Mouse (Mus musculus) heart, embryonic 16.5 days (tissue): Measurements from ENCODE around the gene Akr1c13. TPM values are rescaled to one million over a fixed set of nuclear protein-coding genes. Genes with fewer than 3 reads are reported as not detected.
"Not testable (repeated sequence)": the region's sequence is repeated elsewhere in the genome, so short reads cannot be mapped to it uniquely, and the experiment has no call there.

Experiments used
- ATAC-seq: fragments of 200-750 bp; cut with Nextera tagmentation; replicated peaks from 2 replicates; pipeline ENCODE4 v1.8.0; 2017; ENCODE audit warnings: moderate number of reproducible peaks; ENCODE audit not compliant: insufficient read depth, low FRiP score; ENCODE audit errors: extremely low read depth
- H3K27ac ChIP-seq: fragments of 300-500 bp; sonication (generic); 2 replicates; pipeline ENCODE4 v1.5.1; 2014; ENCODE audit warnings: mild to moderate bottlenecking, low read length, control low read depth, moderate library complexity
- H3K27me3 ChIP-seq: fragments of 300-500 bp; sonication (generic); 2 replicates; pipeline ENCODE4 v1.6.1; 2014; ENCODE audit warnings: low read length, mixed read lengths; ENCODE audit not compliant: control insufficient read depth, insufficient read depth
- H3K36me3 ChIP-seq: fragments of 300-500 bp; sonication (generic); 2 replicates; pipeline ENCODE4 v1.6.1; 2014; ENCODE audit not compliant: control insufficient read depth, insufficient read depth
- H3K4me1 ChIP-seq: fragments of 300-500 bp; sonication (generic); 2 replicates; pipeline ENCODE4 v1.6.1; 2014; ENCODE audit warnings: low read length, mixed read lengths; ENCODE audit not compliant: control insufficient read depth, insufficient read depth
- H3K4me2 ChIP-seq: fragments of 300-500 bp; sonication (generic); 2 replicates; pipeline ENCODE4 v1.6.1; 2014; ENCODE audit warnings: low read depth, mild to moderate bottlenecking, control low read depth, low read length
- H3K4me3 ChIP-seq: fragments of 300-500 bp; sonication (generic); 2 replicates; pipeline ENCODE4 v1.5.1; 2014; ENCODE audit warnings: mild to moderate bottlenecking, control low read depth, low read length
- H3K9ac ChIP-seq: fragments of 300-500 bp; sonication (generic); 2 replicates; pipeline ENCODE4 v1.6.1; 2014; ENCODE audit warnings: low read length, control low read depth
- H3K9me3 ChIP-seq: fragments of 300-500 bp; sonication (generic); replicated peaks from 2 replicates; pipeline ENCODE4 v1.6.1; 2016; ENCODE audit warnings: low read length; ENCODE audit not compliant: control insufficient read depth
- WGBS: fragments of 180-500 bp; shearing (Covaris S2); extraction: QIAGEN DNeasy Blood & Tissue Kit; methylation state at CpG from one replicate; pipeline ENCODE4 v1.1.7; 2014; 5-methylcytosine and 5-hydroxymethylcytosine counted together
- polyA plus RNA-seq: library from polyadenylated mRNA; unstranded; fragments of >200 nt; fragmentation: Nextera tagmentation; extraction: Ambion mirVana; gene quantifications from 2 replicates; pipeline ENCODE4 v1.2.1, GENCODE M21; 2015

Akr1c13 gene
- polyA plus RNA-seq, 1 experiment from 2014 or later = 30.7 TPM

DNA sequence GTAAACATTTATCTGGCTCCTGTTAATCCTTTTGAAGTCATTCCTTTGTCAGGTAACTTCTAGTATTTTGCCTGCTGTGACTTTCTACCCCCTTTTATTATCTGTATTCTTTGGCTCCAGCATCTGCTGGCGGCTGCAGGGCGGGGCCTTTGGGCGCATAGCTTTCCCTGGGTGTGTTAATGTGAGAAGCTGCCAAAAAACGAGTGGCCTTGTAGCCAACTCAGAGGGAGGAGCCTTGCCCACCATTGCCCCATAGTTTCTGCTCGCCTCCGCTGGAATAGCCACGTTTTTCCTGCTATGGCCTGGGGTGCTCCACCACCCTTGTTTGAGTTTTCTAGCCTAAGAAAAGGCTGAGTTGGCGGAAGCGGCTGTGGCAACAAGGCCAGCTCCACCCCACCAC, 7.8 kb upstream of the Akr1c13 start:
- Histone ChIP-seq H3K4me1 (no peaks in the 10 kb centered on the region), H3K9ac (no peak overlapping the region), H3K36me3 (no peaks in the 10 kb centered on the region), H3K27me3 (no peaks in the 10 kb centered on the region), H3K4me2 (0 out of 2 replicates have a peak overlapping the region, but pooled peaks have one; percentile 28), H3K4me3 (no peak overlapping the region), H3K27ac (no peak overlapping the region), H3K9me3 (no peaks in the 10 kb centered on the region; the same call in 1 of the 2 replicates)
- WGBS = 65% methylated on average over 9 of the region's 9 CpGs
- 0 out of 2 replicates have a peak, but pooled peaks have one; percentile 32 for ATAC-seq

DNA sequence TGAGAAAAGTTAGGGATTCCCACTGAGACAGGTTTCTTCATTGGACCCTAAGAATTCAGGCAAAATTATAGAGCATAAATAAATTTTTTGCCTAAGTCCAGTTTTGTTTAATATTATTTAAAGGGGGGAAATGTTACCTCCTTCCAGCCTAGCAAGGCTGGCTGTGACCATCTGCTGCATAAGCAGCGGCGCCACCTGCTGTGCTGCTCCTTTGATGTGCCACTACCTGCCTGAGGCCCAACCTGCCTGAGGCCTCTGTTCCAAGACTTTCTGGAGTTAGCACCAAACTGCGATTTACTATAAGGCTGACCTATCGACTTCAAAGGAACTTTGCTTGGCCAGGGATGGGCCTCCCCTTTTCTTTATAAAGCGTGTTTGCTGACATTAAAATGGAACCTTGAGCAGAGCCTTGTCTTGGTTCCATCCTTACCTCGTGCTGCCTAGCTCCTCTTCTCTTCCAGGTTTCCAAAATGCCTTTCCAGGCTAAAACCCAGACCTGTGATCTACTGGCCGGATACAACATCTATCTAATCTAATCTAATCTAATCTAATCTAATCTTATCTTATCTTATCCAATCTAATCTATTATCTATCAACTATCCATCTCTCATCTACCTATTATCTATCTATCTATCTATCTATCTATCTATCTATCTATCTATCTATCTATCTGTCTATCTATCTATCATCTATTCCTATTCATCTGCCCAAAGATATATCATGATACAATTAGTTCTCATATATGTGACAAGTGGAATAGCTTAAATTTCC, 4.1 kb upstream of the Akr1c13 start:
- not testable (repeated sequence) for H3K4me1 ChIP-seq, H3K36me3 ChIP-seq, H3K4me3 ChIP-seq, H3K9ac ChIP-seq, H3K9me3 ChIP-seq, H3K27ac ChIP-seq, H3K4me2 ChIP-seq, ATAC-seq, H3K27me3 ChIP-seq
- WGBS = 77% methylated on average over 7 of the region's 7 CpGs

DNA sequence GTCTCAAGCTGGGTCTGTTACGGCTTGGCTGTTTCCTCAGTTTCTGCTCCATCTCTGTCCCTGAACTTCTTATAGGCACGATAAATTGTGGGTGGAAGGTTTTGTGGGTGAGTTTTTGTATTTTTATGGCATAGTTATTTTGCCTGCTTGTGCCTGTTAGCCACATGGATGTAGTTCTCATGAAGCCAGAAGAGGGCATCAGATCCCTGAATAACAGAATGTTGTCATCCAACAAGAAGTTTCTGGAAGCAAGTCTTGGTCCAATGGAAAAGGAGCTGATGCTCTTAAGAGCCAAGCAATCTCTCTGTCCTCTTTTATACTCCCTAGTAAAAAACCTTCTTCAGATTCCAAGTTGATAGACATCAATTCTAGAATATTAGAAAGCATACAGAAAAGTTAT, 2.8 kb upstream of the Akr1c13 start:
- Histone ChIP-seq H3K4me2 (no peak overlapping the region), H3K36me3 (no peaks in the 10 kb centered on the region), H3K27me3 (no peaks in the 10 kb centered on the region), H3K4me1 (0 out of 2 replicates have a peak, but pooled peaks cover 2% of the 10 kb centered on the region), H3K9ac (no peak overlapping the region), H3K27ac (no peak overlapping the region), H3K9me3 (no peaks in the 10 kb centered on the region; the same call in 1 of the 2 replicates), H3K4me3 (no peak overlapping the region)
- WGBS = 74% methylated on average over 2 of the region's 2 CpGs
- no peak for ATAC-seq

DNA sequence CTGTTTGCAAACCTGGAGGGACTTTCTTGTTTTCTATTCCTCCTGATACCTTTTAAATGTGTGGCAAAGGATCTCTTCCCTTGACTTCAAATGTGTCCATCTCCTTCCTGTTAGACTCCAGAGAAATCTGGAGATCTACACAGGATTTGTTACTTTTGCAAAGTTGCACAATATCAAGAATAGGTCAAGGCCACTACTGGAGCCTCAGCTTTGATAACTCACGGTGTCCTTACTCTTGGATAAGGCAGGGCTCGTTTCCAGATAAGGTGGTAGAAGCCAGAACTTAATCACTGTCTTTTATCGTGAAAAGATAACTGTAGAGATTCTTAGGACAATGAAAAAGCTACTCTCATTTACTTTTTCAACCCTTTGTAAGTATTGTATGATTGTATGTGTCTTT, 1.6 kb downstream of the Akr1c13 start:
- Histone ChIP-seq H3K27me3 (no peaks in the 10 kb centered on the region), H3K27ac (no peak overlapping the region), H3K9me3 (no peaks in the 10 kb centered on the region), H3K4me2 (no peak overlapping the region), H3K4me3 (no peak overlapping the region), H3K4me1 (0 out of 2 replicates have a peak, but pooled peaks cover 2% of the 10 kb centered on the region), H3K9ac (no peak overlapping the region), H3K36me3 (no peaks in the 10 kb centered on the region)
- whole genome bisulfite sequencing = 35% methylated on average over 3 of the region's 3 CpGs
- ATAC-seq = no peak

DNA sequence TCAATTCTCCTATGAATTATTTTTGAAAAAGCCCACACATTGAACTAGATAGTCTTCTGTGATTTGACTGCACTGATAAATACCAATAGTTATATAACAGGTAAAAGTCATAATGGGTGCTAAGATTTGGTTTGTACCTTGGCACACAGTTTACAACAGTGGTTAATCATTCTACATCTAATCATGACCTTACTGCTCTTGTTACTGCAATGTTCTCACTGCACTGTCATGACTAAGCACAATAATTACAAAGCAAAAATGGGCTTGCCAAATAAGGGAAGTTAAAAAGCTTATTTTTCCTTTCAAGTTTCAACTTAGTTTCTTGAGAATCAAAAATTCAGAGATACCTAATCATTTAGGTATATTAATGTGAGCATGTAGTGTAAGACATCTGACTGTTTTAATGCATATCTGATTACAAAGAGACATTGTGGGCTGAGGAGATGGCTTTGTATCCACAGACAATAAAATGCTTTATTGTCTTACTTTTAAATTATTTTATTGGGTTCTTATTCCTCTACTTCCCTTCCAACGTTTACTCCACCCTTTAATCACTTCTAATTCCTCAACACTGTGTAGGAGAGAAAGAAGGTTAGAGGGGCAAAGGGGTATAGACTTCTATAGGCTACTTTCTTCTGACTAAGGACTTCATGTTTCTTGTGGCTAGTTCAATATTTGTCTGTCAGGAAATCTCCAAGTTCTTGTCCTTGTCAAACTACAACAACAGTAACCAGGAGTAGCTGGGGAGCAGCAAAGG, 15.4 kb downstream of the Akr1c13 start:
- Histone ChIP-seq H3K4me1 (no peaks in the 10 kb centered on the region), H3K27ac (no peak overlapping the region), H3K4me2 (no peak overlapping the region), H3K27me3 (no peaks in the 10 kb centered on the region), H3K36me3 (no peaks in the 10 kb centered on the region), H3K9ac (no peak overlapping the region), H3K9me3 (no peaks in the 10 kb centered on the region), H3K4me3 (no peak overlapping the region)
- WGBS = 22% methylated on average over 1 of the region's 1 CpGs
- no peak for ATAC-seq

DNA sequence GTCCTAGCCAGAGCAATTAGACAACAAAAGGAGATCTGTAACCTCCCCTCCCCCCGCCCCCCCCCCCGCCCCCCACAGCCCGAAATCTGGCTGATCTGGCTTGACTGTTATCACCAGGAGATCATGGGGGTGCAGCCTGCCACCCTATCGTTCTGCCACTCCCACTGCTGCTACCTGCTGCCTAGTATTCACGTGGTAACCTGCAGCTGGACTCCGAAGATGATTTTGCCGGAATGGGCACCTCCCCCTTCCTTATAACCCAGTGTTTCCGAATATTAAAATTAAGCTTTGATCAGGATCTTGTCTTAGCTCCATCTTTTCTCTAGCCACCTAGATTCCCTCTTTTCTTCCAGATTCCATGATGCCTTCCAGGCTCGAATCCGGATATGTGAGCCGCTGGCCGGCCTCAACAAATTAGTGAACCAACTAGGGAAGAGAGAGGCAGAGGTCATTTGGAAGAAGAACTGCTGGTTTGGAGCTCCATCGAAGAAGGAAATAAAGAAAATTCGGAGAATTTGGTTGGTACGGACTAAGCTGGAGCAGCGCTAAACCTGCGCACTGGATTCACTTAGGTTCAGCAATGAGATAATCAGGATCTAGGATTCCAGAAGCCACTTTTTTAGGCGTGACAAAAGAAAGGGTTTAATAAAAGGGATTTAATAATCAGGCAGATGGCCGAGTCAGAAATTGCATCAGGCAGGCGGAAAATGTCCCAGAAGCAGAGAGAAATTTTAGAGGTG, 20.8 kb downstream of the Akr1c13 start:
- Histone ChIP-seq H3K36me3 (no peaks in the 10 kb centered on the region), H3K4me3 (no peak overlapping the region), H3K27me3 (no peaks in the 10 kb centered on the region), H3K4me1 (no peaks in the 10 kb centered on the region), H3K9me3 (no peaks in the 10 kb centered on the region), H3K4me2 (no peak overlapping the region), H3K9ac (no peak overlapping the region), H3K27ac (no peak overlapping the region)
- 72% methylated on average over 20 of the region's 20 CpGs for WGBS
- no peak for ATAC-seq

DNA sequence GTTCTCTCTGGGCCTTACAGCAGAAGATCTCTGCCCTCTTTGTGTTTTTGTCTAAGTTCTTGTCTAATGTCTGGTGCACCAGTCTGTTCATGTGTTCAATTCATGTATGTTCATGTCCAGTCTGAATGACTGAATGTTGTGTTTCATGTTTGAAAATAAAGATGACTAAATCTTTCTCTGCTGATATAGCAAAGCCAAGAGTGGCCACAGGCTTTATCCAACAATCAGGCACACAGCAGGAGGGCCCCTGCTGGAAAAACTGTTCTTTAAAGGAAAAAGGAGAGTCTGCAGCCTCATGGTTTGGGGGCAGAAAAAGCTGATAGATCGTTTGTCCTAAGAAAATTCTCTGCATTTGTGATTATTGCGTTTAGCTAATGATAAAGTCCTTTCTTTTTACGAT, 21.4 kb downstream of the Akr1c13 start:
- Histone ChIP-seq H3K9ac (no peak overlapping the region), H3K4me1 (no peaks in the 10 kb centered on the region), H3K9me3 (no peaks in the 10 kb centered on the region), H3K27me3 (no peaks in the 10 kb centered on the region), H3K4me3 (no peak overlapping the region), H3K27ac (no peak overlapping the region), H3K4me2 (no peak overlapping the region), H3K36me3 (no peaks in the 10 kb centered on the region)
- ATAC-seq = no peak
- 64% methylated on average over 3 of the region's 3 CpGs for WGBS

DNA sequence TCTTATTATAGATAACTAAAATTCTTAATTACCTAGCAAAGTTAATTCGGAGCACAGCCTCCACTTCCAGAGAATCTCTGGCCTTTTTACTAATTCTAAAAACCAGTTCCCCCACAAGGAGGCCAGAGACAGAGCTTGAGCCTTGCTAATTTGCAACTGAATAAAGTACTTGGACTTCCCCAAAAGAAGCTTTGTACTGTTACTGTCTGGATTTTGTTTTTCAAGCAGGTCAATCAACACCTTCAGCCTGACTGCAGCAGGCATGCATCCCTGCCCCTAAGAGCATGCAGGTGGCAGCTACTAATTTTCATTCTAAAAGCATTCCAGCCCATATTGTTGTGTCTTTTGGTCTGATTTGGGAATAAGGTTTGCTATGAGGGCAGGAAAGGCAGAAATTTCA, 24.5 kb downstream of the Akr1c13 start:
- not testable (repeated sequence) for H3K27me3 ChIP-seq, H3K36me3 ChIP-seq, H3K4me3 ChIP-seq, H3K9me3 ChIP-seq, H3K9ac ChIP-seq, H3K4me2 ChIP-seq, H3K27ac ChIP-seq, ATAC-seq, H3K4me1 ChIP-seq
- 71% methylated on average over 1 of the region's 1 CpGs for WGBS
